Mouse (Mus musculus): ENCODE results near the gene Eif4ebp2.

Gene Eif4ebp2

GRCm38 (mm10) chr10:61383021-61383714 lies 69.3 kb downstream of the Eif4ebp2 start, which contains the start of gene Pald1:
Gene Pald1, minus strand, starts transcription at chr10:61383530.
- DNase-seq (ENCODE audit: inconsistent ontology term) = peak; percentile 97

GRCm38 (mm10) chr10:61382281-61382731 lies 70.2 kb downstream of the Eif4ebp2 start:
- DNase-seq (ENCODE audit: inconsistent ontology term) = peak; percentile 75

GRCm38 (mm10) chr10:61381823-61382222 lies 70.6 kb downstream of the Eif4ebp2 start:
- no peak for DNase-seq (ENCODE audit: inconsistent ontology term)

GRCm38 (mm10) chr10:61380186-61380585 lies 72.3 kb downstream of the Eif4ebp2 start:
- DNase-seq (ENCODE audit: inconsistent ontology term) = peak; percentile 61

GRCm38 (mm10) chr10:61379340-61380040 lies 73.0 kb downstream of the Eif4ebp2 start:
- DNase-seq (ENCODE audit: inconsistent ontology term) = no peak

- no peak for DNase-seq (ENCODE audit: inconsistent ontology term)
These were observed 73.8 kb downstream of the Eif4ebp2 start for GRCm38 (mm10) chr10:61378698-61379097.
